Mouse (Mus musculus) left cerebral cortex, adult 2 months (tissue): ENCODE results near the gene Zbtb25. TPM values are rescaled to one million over a fixed set of nuclear protein-coding genes. Genes with fewer than 3 reads are reported as not detected.
A peak's percentile ranks its signal among the peaks of the same experiment; 100 is the strongest.

Experiments
- DNase-seq, 2 experiments: peaks; one replicate each; pipeline ENCODE4 v3.0.0; 2021 to 2022; ENCODE audit warnings: low spot score in 2 of 2, mixed read lengths in 1 of 2; ENCODE audit errors: extremely low spot score in 1 of 2
- H3K27ac ChIP-seq: fragments of 200-600 bp; 2 replicates; pipeline ENCODE4 v1.8.1; 2022
- H3K4me3 ChIP-seq: fragments of 200-600 bp; 2 replicates; pipeline ENCODE4 v1.8.1; 2022
- CTCF ChIP-seq: fragments of 200-600 bp; IDR thresholded peaks from 2 replicates; pipeline ENCODE4 v1.8.1; 2022; ENCODE audit warnings: antibody characterized with exemption, mild to moderate bottlenecking, moderate library complexity
- intact Hi-C: fragments of 180-260 bp; cut with DNase I; formaldehyde crosslinking; loops from one replicate; pipeline ENCODE4 v1.15.1; 2025
- total RNA-seq, 2 experiments: library from RNA; stranded (reverse); gene quantifications; 2 replicates each; pipeline ENCODE4 v1.2.3; 2021

Gene Zbtb25
- total RNA-seq, 2 experiments from 2014 or later = 17.6 to 19.9 TPM

DNA sequence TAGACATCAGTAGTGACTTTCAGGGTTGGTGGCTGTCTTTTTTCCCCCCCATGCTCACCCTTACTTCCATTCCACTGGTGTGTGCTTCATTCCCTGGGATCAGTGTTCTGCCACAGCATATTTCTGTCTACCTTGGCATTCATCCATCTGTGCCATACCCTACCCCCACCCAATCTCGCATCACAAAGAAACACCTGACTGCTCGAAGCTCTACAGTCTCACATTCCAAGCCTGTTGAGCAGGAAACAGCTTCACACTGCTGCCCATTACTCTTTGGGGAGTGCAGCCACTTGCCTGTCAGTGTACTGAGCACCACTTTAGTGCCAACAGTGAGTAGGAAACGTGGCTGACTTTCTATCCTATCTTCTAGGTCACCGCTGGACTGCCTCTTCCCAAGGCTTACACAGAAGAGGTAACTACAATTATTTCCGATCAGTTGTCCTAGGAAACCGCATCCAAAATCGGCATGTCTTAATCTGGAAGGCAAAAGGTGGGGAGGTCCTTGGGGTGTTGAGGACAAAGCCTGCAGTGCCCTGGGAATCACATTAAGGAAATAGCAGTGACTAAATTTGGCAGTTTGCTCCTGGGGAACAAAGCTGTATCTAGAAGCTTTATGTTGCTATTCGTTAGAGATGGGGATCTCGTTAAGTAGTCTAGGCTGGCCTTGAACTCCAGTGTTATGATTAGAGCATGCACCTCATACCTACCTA is 62.4 kb downstream of the Zbtb25 start:
- DNase-seq = no peak
- TF ChIP-seq CTCF = no peak
- intact Hi-C loops = no loop called here
- Histone ChIP-seq H3K27ac (peak overlapping the region; percentile 68; the same call in 1 of the 2 replicates), H3K4me3 (no peak overlapping the region)

DNA sequence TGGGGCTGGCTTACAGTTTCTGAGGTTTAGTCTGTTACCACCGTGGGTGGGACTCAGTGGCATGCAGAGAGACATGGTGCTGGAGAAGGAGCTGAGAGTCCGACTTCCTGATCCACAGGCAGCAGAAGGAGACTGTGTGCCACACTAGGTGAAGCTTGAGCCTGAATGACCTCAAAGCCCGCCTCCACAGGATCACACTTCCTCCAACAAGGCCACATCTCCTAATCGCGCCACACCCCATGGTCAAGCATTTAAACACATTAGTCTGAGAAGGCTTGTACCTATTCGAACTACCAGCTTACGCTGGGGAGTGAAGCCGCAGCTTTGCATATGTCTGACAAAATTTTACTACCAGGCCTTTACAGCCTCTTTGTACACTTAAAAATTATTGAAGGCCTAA is 64.3 kb downstream of the Zbtb25 start:
- no peak for TF ChIP-seq CTCF
- DNase-seq = no peak
- intact Hi-C loops = no loop called here

DNA sequence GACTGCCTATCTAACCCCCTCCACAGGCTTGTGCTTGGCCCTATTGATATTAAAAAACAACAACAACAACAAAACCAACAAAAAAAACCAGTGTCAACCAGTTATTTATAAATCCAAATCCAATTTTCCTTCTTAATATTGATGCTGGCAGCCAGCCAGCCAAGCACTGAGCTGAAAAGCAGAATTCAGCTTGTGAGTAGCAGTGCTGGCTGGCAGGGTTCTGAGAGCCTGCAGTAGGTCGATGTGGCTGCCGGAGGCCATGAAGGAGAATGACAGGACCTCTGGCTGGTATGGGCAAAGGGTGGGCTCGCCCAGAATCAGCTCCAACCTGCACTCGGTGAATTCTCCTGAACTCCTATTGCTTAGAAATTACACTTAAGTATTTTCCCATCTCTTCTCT is 65.2 kb downstream of the Zbtb25 start:
- Histone ChIP-seq H3K27ac (peak overlapping the region; percentile 10), H3K4me3 (no peak overlapping the region)
- no peak for TF ChIP-seq CTCF
- intact Hi-C loops = no loop called here
- no peak for DNase-seq

More for the DNA sequence above, 64.3 kb downstream of the Zbtb25 start:
- no peak overlapping the region for H3K27ac ChIP-seq
- no peak overlapping the region for H3K4me3 ChIP-seq

DNA sequence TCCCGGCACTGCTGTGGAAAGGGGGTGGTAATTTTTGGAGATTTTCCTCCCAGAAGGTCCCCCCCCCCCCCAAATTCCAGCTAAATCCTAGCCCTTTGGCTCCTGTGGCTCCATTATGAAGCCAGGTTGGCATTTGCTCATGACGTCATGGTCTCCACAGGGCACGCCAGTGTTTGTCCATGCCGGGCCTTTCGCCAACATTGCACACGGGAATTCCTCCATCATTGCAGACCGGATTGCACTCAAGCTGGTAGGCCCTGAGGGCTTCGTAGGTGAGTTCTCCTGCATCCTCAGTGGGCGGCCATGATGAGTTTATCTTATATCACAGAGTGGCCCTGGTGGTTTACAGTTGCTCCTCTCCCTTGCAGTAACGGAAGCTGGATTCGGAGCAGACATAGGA is 65.9 kb downstream of the Zbtb25 start:
- intact Hi-C loops = no loop called here
- H3K4me3 ChIP-seq = no peak overlapping the region
- peak overlapping the region; percentile 10 for H3K27ac ChIP-seq
- TF ChIP-seq CTCF = no peak
- no peak for DNase-seq

DNA sequence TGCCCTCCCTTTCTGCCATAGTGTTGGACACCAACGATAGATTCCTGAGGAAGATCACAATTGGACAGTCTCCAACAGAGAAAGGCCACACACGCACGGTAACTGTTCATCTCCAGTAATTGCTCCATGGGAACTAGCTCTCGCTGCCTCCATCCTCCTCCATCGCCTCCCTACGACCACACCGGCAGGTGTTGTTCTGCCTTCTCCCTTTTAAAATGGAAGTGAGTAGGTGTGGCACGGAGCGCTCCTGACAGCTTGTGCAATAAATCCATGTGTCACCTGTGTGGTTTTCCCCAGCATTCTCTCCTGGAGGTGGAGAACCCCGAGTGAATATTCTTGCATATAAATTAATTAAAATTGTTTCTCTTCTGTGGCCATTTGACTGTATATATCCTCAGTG is 69.0 kb downstream of the Zbtb25 start:
- no peak for TF ChIP-seq CTCF
- Histone ChIP-seq H3K27ac (0 out of 2 replicates have a peak overlapping the region, but pooled peaks have one; percentile 1), H3K4me3 (no peak overlapping the region)
- DNase-seq = no peak
- intact Hi-C loops = no loop called here

DNA sequence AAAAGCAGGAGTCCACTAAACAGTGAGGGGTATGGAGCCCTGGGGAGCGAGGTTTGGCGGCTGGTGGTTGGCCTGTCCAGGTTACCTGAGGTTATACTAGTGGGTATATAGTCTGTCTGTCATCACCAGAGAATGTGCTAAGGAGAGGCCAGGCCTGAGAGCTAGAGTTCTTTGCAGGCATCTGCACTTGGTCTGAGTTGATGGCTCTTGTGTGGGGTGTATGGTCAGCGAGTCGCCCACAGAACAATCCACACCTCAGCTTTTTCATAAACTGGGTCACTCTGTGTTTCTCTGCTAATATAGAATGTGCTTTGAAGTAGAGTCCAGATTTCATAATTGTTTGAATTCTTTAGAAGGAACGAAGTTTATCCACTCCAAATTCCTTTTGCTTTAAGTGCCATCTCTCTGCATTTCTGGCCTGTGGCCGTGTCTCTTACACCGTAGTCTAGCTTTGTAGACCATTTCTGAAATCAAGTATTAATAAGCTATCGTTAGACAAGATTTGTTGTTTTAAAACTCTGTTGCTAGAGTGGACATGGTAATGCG is 70.0 kb downstream of the Zbtb25 start:
- no peak for TF ChIP-seq CTCF
- no peak for DNase-seq
- Histone ChIP-seq H3K4me3 (no peak overlapping the region), H3K27ac (no peak overlapping the region; the same call in 1 of the 2 replicates)
- intact Hi-C loops = no loop called here

DNA sequence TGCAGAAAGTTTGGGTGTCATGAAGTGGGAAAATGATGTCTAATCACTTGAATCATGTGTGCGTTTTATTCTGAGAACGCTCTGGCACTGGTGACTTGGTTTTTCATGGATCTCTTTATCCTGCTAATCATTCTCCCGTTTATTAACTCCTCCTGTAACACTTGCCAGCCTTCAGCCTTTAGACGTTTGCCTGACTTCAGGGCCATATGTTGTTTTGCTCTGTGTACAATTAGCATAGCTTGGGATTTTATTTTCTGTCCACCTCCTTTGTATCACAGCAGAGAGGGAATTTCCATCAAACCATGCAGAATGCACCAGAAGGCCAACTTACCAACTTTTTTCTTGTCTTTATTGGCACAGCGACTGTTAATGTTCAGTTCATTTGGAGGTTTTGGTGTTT is 71.6 kb downstream of the Zbtb25 start:
- intact Hi-C loops = no loop called here
- no peak for DNase-seq
- H3K27ac ChIP-seq = no peak overlapping the region
- no peak overlapping the region for H3K4me3 ChIP-seq
- no peak for TF ChIP-seq CTCF

Other genes with a start within 250 kb of the Zbtb25 start
- gene Esr2, start 192.3 kb downstream of the Zbtb25 start, total RNA-seq = under 1 TPM; 0.34 to 0.68 TPM
- gene Tex21, start 122.9 kb downstream of the Zbtb25 start, total RNA-seq = not detected
- 10 to 100 TPM; 40.0 to 40.3 TPM for gene Mthfd1, start 114.3 kb downstream of the Zbtb25 start, total RNA-seq
- gene Akap5, start 44.7 kb downstream of the Zbtb25 start, total RNA-seq = 10 to 100 TPM; 85.4 to 93.5 TPM
- gene Zbtb1, start 664 bp upstream of the Zbtb25 start, total RNA-seq = 1 to 10 TPM; 6.8 to 7.1 TPM
- 10 to 100 TPM; 64.9 to 66.4 TPM for gene Hspa2, start 34.6 kb upstream of the Zbtb25 start, total RNA-seq
- gene Ppp1r36, start 47.9 kb upstream of the Zbtb25 start, total RNA-seq = 1 to 10 TPM; 1.1 to 1.4 TPM
- 10 to 100 TPM; 15.0 to 15.2 TPM for gene Plekhg3, start 161.3 kb upstream of the Zbtb25 start, total RNA-seq